Mouse (Mus musculus) CH12.LX (cell line): ENCODE data around the gene Kat2b. TPM values are rescaled to one million over a fixed set of nuclear protein-coding genes. Genes with fewer than 3 reads are reported as not detected.

Experiments used
- DNase-seq: peaks from one replicate; pipeline ENCODE4 v3.0.0-alpha.2; 2013; ENCODE audit errors: extremely low read depth
- H3K27ac ChIP-seq: 2 replicates; pipeline ENCODE4 v1.5.1; 2012; ENCODE audit warnings: low read depth, mild to moderate bottlenecking, control low read depth, moderate library complexity; ENCODE audit not compliant: insufficient read depth
- H3K27me3 ChIP-seq: replicated peaks from 2 replicates; pipeline ENCODE3; 2012; ENCODE audit warnings: inconsistent platforms
- H3K36me3 ChIP-seq, 2 experiments: replicated peaks in 1 of 2; 2 replicates each; pipeline versions ENCODE3 to v1.6.1; 2012; ENCODE audit warnings: inconsistent platforms in 1 of 2, low read length in 1 of 2, mild to moderate bottlenecking in 1 of 2, mixed read lengths in 1 of 2, moderate library complexity in 1 of 2; ENCODE audit not compliant: control insufficient read depth in 1 of 2, insufficient read depth in 1 of 2
- H3K4me1 ChIP-seq, 2 experiments: 2 replicates each; pipeline ENCODE4 v1.6.1; 2012; ENCODE audit warnings: inconsistent platforms in 1 of 2, moderate library complexity in 1 of 2; ENCODE audit not compliant: insufficient read depth in 2 of 2, control insufficient read depth in 1 of 2
- H3K4me2 ChIP-seq: 2 replicates; pipeline ENCODE4 v1.6.1; 2012; ENCODE audit warnings: low read depth, mild to moderate bottlenecking, control low read depth; ENCODE audit not compliant: poor library complexity, insufficient read depth, severe bottlenecking
- H3K4me3 ChIP-seq, 3 experiments: fragments of 150-350 bp in 1 of 3; sonication (generic) in 1 of 3; replicated peaks in 1 of 3; 2 replicates each; pipeline versions ENCODE3 to v1.5.1; 2011 to 2012; ENCODE audit warnings: low read depth in 2 of 3, low read length in 2 of 3, mild to moderate bottlenecking in 2 of 3, moderate library complexity in 2 of 3, control low read depth in 1 of 3, improper control_type of control experiment in 1 of 3, inconsistent platforms in 1 of 3, mixed read lengths in 1 of 3; ENCODE audit not compliant: poor library complexity in 1 of 3
- H3K79me2 ChIP-seq: replicated peaks from 2 replicates; pipeline ENCODE4 v1.6.1; 2012; ENCODE audit warnings: mild to moderate bottlenecking, moderate library complexity; ENCODE audit not compliant: control insufficient read depth, poor library complexity, insufficient read depth, severe bottlenecking; ENCODE audit errors: extremely low read depth
- H3K9ac ChIP-seq: 2 replicates; pipeline ENCODE4 v1.6.1; 2012; ENCODE audit warnings: low read depth, mild to moderate bottlenecking, control low read depth, moderate library complexity; ENCODE audit not compliant: insufficient read depth
- H3K9me3 ChIP-seq: replicated peaks from 2 replicates; pipeline ENCODE3; 2012; ENCODE audit warnings: low read length, inconsistent platforms, mixed read lengths
- BHLHE40 ChIP-seq: IDR thresholded peaks from 2 replicates; pipeline ENCODE4 v1.6.1; 2011; ENCODE audit warnings: mild to moderate bottlenecking, low read depth, low read length, improper control_type of control experiment
- E2F4 ChIP-seq: IDR thresholded peaks from 2 replicates; pipeline ENCODE4 v1.6.1; 2011; ENCODE audit warnings: low read depth, low read length, improper control_type of control experiment; ENCODE audit not compliant: insufficient replicate concordance
- ELF1 ChIP-seq: IDR thresholded peaks from 2 replicates; pipeline ENCODE4 v1.6.1; 2014; ENCODE audit warnings: low read depth, mild to moderate bottlenecking, inconsistent platforms, low read length, improper control_type of control experiment
- ETS1 ChIP-seq: conservative IDR thresholded peaks from 2 replicates; pipeline ENCODE4 v1.6.1; 2012; ENCODE audit warnings: low read depth, mild to moderate bottlenecking, inconsistent platforms, low read length, improper control_type of control experiment, moderate library complexity
- JUND ChIP-seq: conservative IDR thresholded peaks from 2 replicates; pipeline ENCODE4 v1.6.1; 2011; ENCODE audit warnings: low read depth, low read length, improper control_type of control experiment
- MAFK ChIP-seq: IDR thresholded peaks from 2 replicates; pipeline ENCODE4 v1.6.1; 2011; ENCODE audit warnings: low read length, improper control_type of control experiment; ENCODE audit not compliant: insufficient replicate concordance
- MAX ChIP-seq: IDR thresholded peaks from 2 replicates; pipeline ENCODE4 v1.6.1; 2011; ENCODE audit warnings: low read length, improper control_type of control experiment
- MEF2A ChIP-seq: IDR thresholded peaks from 2 replicates; pipeline ENCODE4 v1.6.1; 2014; ENCODE audit warnings: low read depth, mild to moderate bottlenecking, inconsistent platforms, low read length, improper control_type of control experiment, borderline replicate concordance
- MYC ChIP-seq: IDR thresholded peaks from 2 replicates; pipeline ENCODE4 v1.6.1; 2011; ENCODE audit warnings: low read depth, mild to moderate bottlenecking, improper control_type of control experiment, low read length
- POLR2AphosphoS2 ChIP-seq: IDR thresholded peaks from 2 replicates; pipeline ENCODE4 v1.6.1; 2011; ENCODE audit warnings: low read depth, low read length, improper control_type of control experiment
- RCOR1 ChIP-seq: conservative IDR thresholded peaks from 2 replicates; pipeline ENCODE4 v1.6.1; 2012; ENCODE audit warnings: low read depth, mild to moderate bottlenecking, inconsistent platforms, low read length, improper control_type of control experiment
- TBP ChIP-seq: conservative IDR thresholded peaks from 2 replicates; pipeline ENCODE4 v1.6.1; 2011; ENCODE audit warnings: low read depth, low read length, improper control_type of control experiment
- TCF12 ChIP-seq: IDR thresholded peaks from 2 replicates; pipeline ENCODE4 v1.6.1; 2014; ENCODE audit warnings: low read depth, mild to moderate bottlenecking, inconsistent platforms, low read length, improper control_type of control experiment
- UBTF ChIP-seq: IDR thresholded peaks from 2 replicates; pipeline ENCODE4 v1.6.1; 2012; ENCODE audit warnings: low read depth, mild to moderate bottlenecking, inconsistent platforms, low read length, improper control_type of control experiment, moderate library complexity
- USF2 ChIP-seq: conservative IDR thresholded peaks from 2 replicates; pipeline ENCODE4 v1.6.1; 2011; ENCODE audit warnings: low read depth, low read length, improper control_type of control experiment
- ZC3H11A ChIP-seq: IDR thresholded peaks from 2 replicates; pipeline ENCODE4 v1.6.1; 2012; ENCODE audit warnings: low read depth, mild to moderate bottlenecking, inconsistent platforms, low read length, improper control_type of control experiment
- ZMIZ1 ChIP-seq: IDR thresholded peaks from 2 replicates; pipeline ENCODE4 v1.6.1; 2012; ENCODE audit warnings: low read depth, mild to moderate bottlenecking, inconsistent platforms, low read length, improper control_type of control experiment
- dilution Hi-C: fragments of 300-500 bp; cut with MboI; formaldehyde crosslinking; loops from 2 replicates; pipeline ENCODE4 v1.14.3; 2020; ENCODE audit warnings: low sequenced_read_pairs; ENCODE audit not compliant: extremely low pct_unique_long_range_greater_than_20kb, extremely low pct_ligation_motif_present
- in situ Hi-C: fragments of 300-500 bp; cut with MboI; formaldehyde crosslinking; loops from 3 replicates; pipeline ENCODE4 v1.14.3; 2019; ENCODE audit warnings: low sequenced_read_pairs, low pct_ligation_motif_present, low pct_unique_long_range_greater_than_20kb, mixed read lengths
- polyA plus RNA-seq: library from polyadenylated mRNA; unstranded; fragments of >175 nt; gene quantifications from 2 replicates; pipeline ENCODE4 v1.2.1, GENCODE M21; 2012; ENCODE audit warnings: low read depth; ENCODE audit not compliant: insufficient read length
- total RNA-seq, 2 experiments: library from RNA; depleted of rRNA; stranded (reverse); fragments of 300-350 nt in 1 of 2; fragments of >200 nt in 1 of 2; gene quantifications; 2 replicates each; pipeline ENCODE4 v1.2.3; 2012 to 2014

Gene Kat2b
- total and polyA plus RNA-seq, 3 experiments, result 3.6 to 4.6 (median 4.1) TPM

DNA sequence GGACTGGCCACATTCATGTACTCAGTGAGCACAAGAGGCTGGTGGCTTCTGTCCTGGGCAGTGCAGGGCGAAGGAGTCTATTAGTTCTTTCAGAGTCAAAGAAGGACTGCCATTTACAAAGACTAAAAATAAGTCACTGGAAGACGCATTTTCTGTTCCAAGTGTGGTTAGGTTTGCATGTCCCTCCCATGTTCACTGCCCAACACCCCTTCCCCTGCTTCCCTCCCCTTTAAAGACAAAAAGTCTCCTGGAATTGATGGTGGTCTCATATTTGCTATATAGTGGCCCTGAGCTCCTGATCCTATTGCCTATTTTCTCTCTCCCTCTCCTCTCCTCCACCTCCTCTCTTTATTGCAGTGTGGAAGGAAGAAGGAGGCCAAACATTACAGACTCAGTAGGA, 89.3 kb downstream of the Kat2b start:
- in situ Hi-C loops, result no loop called here
- no peak overlapping the region for H3K4me2 ChIP-seq

DNA sequence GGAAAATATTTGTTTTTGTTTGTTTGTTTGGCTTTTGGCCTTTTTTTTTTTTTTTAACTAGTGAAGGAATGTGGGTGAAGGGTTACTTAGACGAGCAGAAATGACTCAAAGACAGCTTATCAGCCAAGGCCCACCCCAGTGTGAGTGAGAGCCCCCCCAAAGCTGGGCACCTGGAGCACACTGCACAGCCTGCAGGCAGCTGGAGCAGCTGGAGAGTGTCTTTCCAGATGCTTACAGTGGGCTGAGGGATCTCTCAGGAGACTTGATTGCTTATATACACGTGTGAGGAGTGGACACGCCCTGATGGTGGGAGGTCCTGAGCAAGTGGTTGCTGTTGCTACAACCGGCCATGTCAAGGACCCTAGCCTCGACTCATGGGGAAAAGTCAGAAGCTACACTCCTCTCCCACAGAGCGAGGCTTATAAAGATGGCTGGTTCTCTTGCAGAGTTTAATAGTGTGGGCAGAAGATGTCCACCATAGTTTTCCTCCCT, 89.8 kb downstream of the Kat2b start:
- Histone ChIP-seq H3K9ac (no peak overlapping the region), H3K4me1 (peaks cover 0 to 4% of the 10 kb centered on the region in 2 experiments; a peak in 1 of 4 replicates), H3K4me3 (no peak overlapping the region), H3K27me3 (no peaks in the 10 kb centered on the region), H3K9me3 (no peaks in the 10 kb centered on the region), H3K27ac (no peak overlapping the region), H3K79me2 (no peaks in the 10 kb centered on the region), H3K36me3 (peaks cover 20 to 48% of the 10 kb centered on the region in 2 experiments), H3K4me2 (no peak overlapping the region)
- TF ChIP-seq JUND, result no peak
- no peak for TF ChIP-seq ZC3H11A
- TF ChIP-seq MAFK, result no peak
- no peak for TF ChIP-seq UBTF
- TF ChIP-seq USF2, result no peak
- no peak for TF ChIP-seq TCF12
- TF ChIP-seq TBP, result no peak
- no peak for TF ChIP-seq E2F4
- no peak for TF ChIP-seq ZMIZ1
- TF ChIP-seq BHLHE40, result no peak
- no peak for TF ChIP-seq ELF1
- no peak for TF ChIP-seq MEF2A
- TF ChIP-seq MYC, result no peak
- TF ChIP-seq MAX, result no peak
- no peak for TF ChIP-seq RCOR1
- in situ Hi-C loops (no loop called here), dilution Hi-C loops (no loop called here)
- DNase-seq, result no peak

More for the DNA sequence above, 89.3 kb downstream of the Kat2b start:
- dilution Hi-C loops, result no loop called here
- peaks cover 20 to 47% of the 10 kb centered on the region in 2 experiments for H3K36me3 ChIP-seq
- H3K4me3 ChIP-seq, result no peak overlapping the region
- no peak for DNase-seq
- no peak overlapping the region for H3K9ac ChIP-seq
- no peaks in the 10 kb centered on the region for H3K79me2 ChIP-seq
- no peaks in the 10 kb centered on the region for H3K9me3 ChIP-seq
- no peak for TF ChIP-seq UBTF
- no peak for TF ChIP-seq JUND
- no peak for TF ChIP-seq RCOR1
- TF ChIP-seq POLR2AphosphoS2, result no peak
- TF ChIP-seq MAFK, result no peak
- TF ChIP-seq TBP, result no peak
- no peak for TF ChIP-seq ETS1
- H3K27ac ChIP-seq, result no peak overlapping the region
- H3K27me3 ChIP-seq, result no peaks in the 10 kb centered on the region
- no peaks in the 10 kb centered on the region for H3K4me1 ChIP-seq
